Mouse (Mus musculus): ENCODE data around the gene Ffar4.

The Ffar4 gene

DNA sequence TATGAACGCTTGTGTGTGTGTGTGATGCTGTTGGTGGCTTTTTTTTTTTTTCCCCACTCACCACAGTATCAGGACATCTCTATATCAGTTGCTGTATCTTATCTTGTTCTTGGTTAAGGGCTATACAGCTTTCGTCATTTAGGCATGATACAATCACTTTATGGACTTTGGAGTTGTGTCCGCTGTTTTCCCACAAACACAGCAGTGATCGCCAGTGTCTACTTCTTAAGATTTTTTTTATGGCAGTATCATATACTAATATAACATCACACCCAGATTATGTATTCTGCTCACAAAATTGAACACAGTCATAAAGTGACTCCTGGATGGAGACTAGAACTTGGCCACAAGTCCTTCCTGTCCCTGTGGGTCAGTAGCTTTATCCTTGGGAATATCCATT lies 11.0 kb downstream of the Ffar4 start:
- DNase-seq (ENCODE audit: low read depth, low spot score) = no peak

DNA sequence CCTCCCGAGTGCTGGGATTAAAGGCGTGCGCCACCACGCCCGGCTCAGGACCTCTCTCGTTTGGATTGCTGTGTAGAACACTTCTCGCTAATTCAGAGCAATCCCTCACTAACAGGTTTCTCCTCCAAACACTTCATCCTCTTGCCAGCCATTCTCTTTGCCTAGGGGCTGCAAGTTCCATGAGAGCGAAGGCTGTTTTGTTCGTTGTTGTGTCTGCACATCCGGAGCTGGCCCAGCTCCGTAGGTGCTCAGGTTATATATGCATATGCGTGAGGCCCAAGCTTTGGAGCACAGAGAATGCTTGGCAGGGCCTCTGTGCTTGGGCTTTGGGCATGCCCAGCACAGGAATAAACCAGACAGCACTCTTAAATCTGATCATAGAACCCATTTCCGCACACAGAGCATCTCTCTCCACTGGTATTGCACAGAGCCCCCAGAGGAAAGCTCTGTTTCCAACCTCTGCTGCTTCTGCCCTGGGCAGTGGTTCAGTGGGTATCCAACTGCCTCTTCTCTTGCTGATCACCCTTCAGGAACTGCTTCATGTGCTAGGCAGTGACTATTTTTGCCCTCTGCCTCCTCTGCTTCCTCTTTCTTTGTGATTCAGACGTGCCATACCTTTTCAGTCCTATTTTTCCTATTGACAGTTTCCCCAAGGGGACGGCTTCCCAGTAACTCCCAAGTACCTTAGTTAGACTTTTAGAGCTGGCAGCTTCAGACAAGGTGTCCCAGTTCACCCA lies 12.8 kb downstream of the Ffar4 start:
- DNase-seq (ENCODE audit: low read depth, low spot score) = no peak

DNA sequence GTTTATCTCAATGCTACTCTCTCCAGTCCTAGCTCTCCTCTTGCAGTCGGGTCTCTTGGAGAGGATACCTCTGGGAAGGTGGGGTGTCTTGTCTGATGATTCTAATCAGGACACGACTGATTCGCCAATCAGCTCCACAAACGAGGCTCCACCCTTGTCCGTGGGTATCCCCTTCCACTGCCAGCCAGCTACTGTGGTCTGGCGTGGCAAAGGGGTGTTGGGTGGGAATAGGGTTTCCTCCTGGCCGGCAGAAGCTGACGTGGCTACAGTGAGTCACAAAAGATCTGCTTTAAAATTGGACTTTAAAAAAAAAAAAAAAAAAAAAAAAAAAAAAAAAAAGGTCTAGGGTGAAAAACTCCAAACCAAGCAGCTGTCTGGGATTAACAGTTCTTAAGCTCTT lies 14.2 kb downstream of the Ffar4 start:
- no peak for DNase-seq (ENCODE audit: low read depth, low spot score)

DNA sequence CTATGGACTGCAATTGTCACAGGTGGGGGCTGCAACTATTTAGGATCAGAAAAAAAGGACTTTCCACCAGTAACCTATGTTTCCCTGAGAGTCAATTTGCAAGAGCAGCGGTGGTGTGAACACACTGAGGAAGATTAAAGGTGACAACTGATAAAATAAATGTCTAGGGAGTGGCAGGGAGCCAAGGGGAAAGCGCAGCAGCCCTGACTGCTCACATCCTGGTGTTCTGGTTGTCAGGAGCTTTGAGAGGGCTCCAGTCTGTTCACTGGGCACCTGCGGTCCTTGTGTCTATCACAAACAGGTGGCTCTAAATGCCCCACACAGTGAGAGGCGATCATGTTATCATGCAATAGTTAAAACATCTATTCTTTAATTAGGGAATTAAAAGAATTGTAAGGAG lies 15.7 kb downstream of the Ffar4 start:
- no peak for DNase-seq (ENCODE audit: low read depth, low spot score)

DNA sequence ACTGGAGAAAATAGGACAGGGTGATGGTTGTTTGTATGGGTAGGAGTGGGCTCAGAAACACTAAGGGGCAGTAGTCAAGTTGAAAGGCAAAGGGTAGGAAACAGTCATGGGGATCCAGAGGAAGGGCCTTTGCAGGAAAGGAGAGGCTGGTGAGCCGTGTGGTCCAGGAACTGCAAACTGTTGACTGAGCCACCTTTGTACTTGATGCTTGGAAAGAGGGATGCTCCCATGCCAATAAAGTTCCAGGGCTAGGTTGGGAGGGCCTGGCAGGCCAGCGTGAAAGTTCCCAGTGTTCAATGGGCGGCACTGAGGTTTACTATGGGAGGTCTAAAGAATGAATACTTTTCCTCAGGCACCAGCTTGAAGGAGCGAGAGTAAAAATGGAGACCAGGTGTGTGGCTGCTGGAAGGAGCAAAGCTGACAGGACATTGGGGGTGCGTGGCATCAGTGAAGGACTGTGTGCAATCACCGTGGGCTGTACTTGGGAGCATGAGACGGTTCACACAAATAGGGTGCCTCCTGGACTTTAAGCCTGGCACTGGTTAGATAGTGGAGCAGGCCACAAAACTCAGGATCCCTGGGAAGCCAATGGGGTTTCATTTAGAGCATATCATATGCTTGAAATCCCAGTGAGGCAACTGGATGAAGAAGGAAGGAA lies 18.1 kb downstream of the Ffar4 start:
- DNase-seq (ENCODE audit: low read depth, low spot score) = no peak

DNA sequence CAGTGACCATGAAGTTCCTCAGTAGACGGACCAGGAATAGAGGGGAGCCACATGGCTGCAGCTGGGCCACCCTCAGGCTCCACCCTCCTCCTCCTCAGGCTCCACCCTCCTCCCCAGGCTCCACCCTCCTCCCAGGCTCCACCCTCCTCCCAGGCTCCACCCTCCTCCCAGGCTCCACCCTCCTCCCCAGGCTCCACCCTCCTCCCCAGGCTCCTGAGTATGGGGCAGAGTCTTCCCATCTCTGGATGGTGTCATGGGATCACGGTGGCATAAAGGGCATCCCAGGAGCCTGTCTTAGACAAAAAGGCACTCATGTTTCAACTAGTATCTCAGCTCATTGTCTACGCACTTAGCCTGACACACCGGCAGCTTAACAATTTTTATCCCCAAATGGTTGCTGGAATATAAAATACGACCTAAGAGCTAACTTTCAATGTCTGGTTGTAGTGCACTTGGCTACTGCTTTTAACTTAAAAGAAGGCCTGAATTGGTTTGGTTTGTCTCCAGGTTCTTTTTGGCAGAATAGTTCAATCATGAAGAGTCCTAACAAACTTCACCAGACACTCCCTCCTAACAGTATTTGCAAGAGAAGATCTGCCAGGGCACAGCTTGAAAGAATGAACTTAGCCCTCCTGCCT lies 23.4 kb downstream of the Ffar4 start:
- DNase-seq (ENCODE audit: low read depth, low spot score) = no peak

DNA sequence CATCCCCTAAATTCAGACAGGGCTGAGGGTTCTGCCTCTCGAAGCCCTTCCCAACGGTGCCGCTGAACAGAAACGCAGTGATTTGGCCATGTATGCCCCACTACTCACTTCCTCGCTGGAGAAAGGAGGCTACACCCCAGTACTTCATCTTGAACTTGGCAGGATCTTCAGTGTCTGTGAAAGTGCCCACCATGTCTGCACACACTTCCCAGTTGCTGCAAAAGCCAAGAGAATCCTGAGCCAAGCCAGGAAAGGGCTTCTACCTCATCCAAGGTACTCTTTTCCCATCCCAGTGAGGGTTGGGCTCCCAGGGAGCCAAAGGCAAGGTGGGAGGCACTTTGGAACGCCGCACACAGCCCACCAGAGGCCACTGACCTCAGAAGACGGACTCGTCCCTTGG lies 27.1 kb downstream of the Ffar4 start:
- no peak for DNase-seq (ENCODE audit: low read depth, low spot score)

DNA sequence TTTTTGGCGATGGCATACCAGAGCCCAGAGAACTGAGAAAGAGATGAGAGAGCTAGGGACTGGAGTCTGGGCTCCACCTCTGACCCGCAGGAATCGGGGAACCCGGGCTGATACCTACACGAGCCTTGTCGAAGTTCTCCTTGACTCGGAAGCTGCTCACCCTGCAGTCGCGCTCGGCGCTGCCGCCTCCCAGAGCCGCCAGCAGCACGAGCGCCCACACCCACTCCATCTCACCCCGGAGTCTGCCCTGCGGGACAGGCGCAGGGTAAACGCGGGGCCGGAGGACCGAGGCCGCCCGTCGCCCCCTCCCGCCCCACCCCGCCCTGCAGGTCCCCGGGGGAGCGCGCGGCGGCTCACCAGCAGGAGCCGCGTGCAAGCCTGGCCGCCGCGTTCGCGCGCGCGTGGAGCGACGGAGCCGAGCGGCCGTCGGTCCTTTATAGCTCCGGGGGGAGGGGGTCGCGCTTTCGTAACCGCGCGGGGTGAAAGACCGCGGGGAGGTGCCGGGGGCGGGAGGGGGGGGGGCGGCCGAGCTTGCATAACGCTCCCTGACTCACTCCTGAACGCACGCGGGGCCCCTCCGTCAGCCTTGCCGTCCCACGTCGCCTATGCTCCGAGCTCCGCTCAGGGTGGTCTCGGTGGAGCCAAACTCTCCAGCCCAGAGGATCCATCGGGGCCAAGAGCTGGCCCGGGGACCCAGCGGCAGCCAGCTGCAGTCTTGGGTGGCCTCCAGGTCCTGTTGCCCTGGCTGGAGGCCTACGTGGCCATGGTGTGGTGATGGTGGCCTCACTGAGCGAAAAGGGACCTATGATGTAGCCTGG lies 27.7 kb downstream of the Ffar4 start:
- no peak for DNase-seq (ENCODE audit: low read depth, low spot score)

DNA sequence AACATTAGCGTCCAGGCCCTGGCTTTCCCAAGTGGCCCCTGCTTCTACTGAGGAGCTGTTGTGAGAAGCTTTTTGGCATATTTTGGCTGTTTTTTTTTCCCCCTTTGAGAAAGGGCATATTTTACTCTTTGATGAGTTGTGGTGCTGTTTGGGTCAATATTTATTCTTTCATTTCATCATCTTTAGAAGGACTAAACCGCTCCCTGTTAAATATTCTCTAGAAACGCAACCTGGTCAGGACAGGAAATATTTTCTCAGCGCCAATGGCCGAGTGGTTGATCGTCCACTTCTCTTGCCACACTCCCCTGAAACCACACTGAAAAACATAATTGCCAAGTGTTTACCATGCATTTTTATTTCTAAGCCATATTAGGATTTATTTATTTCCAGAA lies 28.3 kb downstream of the Ffar4 start, which contains the start of gene Rbp4:
TSS of gene Rbp4 (minus strand) at position 63 of the 392 bp plus-strand sequence.
- DNase-seq (ENCODE audit: low read depth, low spot score) = no peak

DNA sequence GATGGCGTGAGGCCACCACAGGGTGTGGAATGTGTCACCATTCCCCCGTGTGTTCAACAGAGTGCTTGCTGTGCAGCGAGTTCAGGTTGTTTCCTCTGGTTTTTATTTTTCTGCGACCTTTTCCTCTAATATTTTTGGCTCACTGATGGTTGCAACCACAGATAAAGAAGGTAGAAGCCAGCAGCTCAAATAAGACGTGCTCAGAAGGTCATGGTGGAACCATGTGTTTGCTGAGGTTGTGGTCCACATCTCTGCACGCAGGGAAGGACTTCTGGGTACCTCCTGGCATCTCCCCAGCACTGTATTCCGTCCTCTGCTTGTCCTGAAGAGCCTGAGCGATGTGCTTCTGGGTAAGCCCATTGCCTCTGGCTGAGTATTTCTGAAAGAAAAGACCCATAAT lies 29.8 kb downstream of the Ffar4 start:
- DNase-seq (ENCODE audit: low read depth, low spot score) = no peak

DNA sequence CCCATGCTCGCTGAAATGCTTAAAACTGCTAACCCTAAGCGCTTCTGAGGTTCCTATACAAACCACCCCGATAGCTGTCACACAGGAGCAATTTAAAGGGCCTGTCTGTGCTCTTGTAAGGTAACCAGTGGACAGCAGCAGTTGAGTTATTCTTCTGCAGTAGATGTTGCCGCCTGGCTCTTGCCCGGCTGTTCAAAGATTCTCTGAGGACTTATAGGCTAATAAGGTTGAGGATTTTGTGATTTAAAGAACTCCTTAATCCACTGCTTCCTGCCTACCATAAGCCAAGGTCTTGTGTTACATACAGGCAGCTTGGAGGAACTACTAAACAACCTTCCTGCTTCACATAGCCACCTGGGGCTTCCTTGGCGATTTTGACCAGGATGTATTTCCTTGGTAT lies 35.6 kb downstream of the Ffar4 start, which contains the start of gene Pde6c:
TSS of gene Pde6c (plus strand) at position 301 of the 400 bp plus-strand sequence.
- DNase-seq (ENCODE audit: low read depth, low spot score) = no peak

DNA sequence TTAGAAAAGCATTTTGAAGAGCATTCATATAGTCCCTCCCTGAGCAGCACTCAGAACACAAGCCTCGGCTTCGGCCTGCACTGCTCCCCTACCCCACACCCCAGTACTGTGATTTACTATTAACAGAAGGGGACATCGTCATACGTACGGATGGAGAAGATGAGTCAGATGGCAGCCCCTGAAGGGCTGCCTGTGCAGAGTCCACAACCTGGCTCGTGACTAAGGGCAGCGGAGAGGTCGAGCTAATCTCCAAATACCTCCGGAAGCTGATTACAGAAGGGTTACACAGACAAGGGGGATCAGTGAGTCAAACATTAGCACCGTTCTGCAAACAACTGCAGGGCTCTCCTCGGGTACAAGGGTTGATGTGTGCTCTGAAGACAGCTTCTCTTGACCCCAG lies 37.1 kb downstream of the Ffar4 start:
- no peak for DNase-seq (ENCODE audit: low read depth, low spot score)

DNA sequence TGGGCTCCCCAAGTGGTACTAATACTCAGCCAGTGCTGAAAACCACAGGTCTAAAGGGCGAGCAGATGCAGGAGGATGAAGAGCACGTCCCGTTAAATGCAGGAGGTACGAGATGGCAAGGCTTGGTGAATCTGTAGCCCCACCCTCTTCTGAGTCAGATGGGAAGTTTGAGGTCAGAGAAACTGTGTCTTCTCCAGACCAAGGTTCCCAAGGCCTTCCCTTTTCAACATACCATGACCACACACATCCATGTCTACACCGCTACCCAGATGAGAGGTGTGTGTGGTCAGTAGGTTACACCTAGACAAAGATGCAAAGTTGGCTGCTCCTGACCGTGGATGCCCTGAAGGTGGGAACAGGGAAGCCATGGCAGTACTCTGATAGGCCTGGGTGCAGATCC lies 37.9 kb downstream of the Ffar4 start:
- no peak for DNase-seq (ENCODE audit: low read depth, low spot score)

DNA sequence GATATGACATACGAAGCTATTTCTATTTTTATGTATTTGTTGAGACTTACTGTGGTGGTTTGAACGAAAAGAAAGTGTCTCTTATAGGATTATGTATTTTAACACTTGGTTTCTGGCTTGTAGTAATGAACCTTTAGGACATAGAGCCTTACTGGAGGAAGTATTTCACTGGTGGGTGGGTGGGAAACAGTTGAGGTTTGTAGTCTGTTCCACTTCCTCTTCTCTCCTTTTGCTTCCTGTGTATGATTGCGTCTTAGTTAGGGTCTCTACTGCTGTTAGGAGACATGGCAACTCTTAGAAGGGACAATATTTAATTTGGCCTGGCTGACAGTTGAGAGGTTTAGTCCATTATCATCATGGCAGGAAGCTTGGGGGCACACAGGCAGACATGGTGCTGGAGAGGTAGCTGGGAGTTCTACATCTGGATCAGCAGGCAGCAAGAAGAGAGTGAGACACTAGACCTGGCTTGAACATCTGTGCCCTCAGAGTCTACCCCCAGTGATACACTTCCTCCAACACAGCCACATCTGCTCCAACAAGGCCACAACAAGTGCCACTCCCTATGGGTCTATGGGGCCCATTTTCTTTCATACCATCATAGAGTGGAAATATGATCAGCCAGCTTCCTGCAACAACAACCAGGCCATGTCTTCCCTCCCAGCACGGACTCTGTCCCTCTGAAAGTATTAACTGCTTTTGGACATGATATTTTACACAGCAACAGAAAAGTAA lies 46.8 kb downstream of the Ffar4 start:
- no peak for DNase-seq (ENCODE audit: low read depth, low spot score)

DNA sequence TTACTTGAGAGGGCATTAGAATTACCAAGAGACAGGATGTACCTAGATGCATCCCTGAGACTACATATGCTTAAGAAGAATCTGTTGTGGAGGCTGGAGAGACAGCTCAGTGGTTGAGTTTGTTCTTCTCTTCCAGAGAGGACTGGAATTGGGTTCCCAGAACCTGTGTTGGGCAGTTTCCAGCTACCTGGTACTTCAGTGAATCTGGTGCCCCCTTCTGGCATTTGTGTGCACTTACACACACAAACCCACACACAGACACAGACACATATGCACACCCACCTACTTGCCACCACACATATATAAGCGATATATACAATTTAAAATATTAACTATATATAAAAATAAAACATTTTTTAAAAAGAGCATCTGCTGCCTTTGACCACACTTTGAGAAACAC lies 59.4 kb downstream of the Ffar4 start:
- DNase-seq (ENCODE audit: low read depth, low spot score) = no peak

DNA sequence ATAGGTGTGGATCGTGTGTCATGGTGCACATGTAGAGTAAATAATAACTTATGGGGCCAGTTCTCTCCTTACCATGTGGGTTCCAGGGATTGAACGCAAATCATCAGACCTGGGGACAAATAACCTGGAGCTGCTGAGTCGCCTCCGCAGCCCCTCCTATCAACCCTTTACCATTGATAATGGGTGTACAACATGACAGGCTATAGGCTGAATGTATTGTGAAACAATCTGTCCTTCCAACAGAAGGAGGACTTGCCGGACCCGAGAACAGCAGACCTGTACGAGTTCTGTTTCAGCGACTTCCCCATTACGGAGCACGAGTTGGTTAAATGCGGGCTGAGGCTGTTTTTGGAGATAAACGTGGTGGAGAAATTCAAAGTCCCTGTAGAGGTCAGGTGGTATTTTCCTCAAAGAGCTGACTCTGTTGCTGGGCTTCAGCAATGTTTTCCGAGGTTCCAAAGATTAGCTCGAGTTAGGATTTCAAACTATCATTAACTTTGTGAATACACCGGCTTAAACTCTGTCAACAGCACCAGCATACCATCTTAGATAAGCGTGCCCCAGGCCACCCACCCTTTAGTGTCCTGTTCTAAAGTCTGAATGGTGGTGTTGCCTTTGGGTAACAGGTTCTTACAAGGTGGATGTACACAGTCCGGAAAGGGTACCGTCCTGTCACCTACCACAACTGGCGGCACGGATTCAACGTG lies 64.9 kb downstream of the Ffar4 start:
- DNase-seq (ENCODE audit: low read depth, low spot score) = no peak

Data from WW6 (cell line).